Mouse (Mus musculus) lung, postnatal 4 days (tissue): Measurements from ENCODE around the gene Pla2g4b.

Experiments
- DNase-seq, 2 experiments: peaks; one replicate each; pipeline ENCODE4 v3.0.0; 2021

Pla2g4b gene

GRCm38 (mm10) chr2:120065243-120065642, 32.0 kb downstream of the Pla2g4b start:
- DNase-seq, result no peak

- peak; percentile 38 to 61 for DNase-seq
Observed at GRCm38 (mm10) chr2:120066224-120066623, 33.0 kb downstream of the Pla2g4b start.

GRCm38 (mm10) chr2:120068555-120069465, 35.6 kb downstream of the Pla2g4b start:
- peak in 1 of 2 experiments; percentile 62 for DNase-seq

- no peak for DNase-seq
Observed at GRCm38 (mm10) chr2:120069466-120069990, 36.3 kb downstream of the Pla2g4b start.

GRCm38 (mm10) chr2:120074096-120074495, 40.9 kb downstream of the Pla2g4b start:
- no peak for DNase-seq

- DNase-seq, result peak; percentile 66 to 67
Observed at GRCm38 (mm10) chr2:120076076-120076705, 43.0 kb downstream of the Pla2g4b start.

GRCm38 (mm10) chr2:120082416-120082815, 49.2 kb downstream of the Pla2g4b start:
- DNase-seq, result no peak

- peak; percentile 71 to 76 for DNase-seq
Observed at GRCm38 (mm10) chr2:120084593-120085361, 51.6 kb downstream of the Pla2g4b start.

- DNase-seq, result no peak
Observed at GRCm38 (mm10) chr2:120086038-120086437, 52.8 kb downstream of the Pla2g4b start.

GRCm38 (mm10) chr2:120087391-120087790, 54.2 kb downstream of the Pla2g4b start:
- DNase-seq, result no peak

- DNase-seq, result no peak
Observed at GRCm38 (mm10) chr2:120087897-120088296, 54.7 kb downstream of the Pla2g4b start.

- no peak for DNase-seq
Observed at GRCm38 (mm10) chr2:120090979-120091378, 57.8 kb downstream of the Pla2g4b start.
